15 mouse cellular contexts compared by ENCODE assay signal in genomic region chr3:84253655-84254519, GRCm38 (mm10). TPM values are rescaled to one million over a fixed set of nuclear protein-coding genes. Genes with fewer than 3 reads are reported as not detected.
A peak's percentile ranks its signal among the peaks of the same experiment; 100 is the strongest.
DNase-seq lines count a peak whose midpoint lies in the region; ATAC-seq and TF ChIP-seq lines count a peak whose summit lies in the region.
"Had no signal": no experiment of that assay in that cellular context is flagged by ENCODE, and none has a peak within 500 bp of the region (broad histone marks: within the 10 kb centered on the region; RNA-seq: fewer than 3 reads in every experiment).

No protein-coding gene starts in this region.

- no peak for TF ChIP-seq CTCF in brain, embryonic 14.5 days (IDR thresholded peaks at IDR 0.05; ENCODE audit: borderline replicate concordance, extremely low read depth, insufficient read depth, insufficient read length)
- no peak for TF ChIP-seq CTCF in midbrain, postnatal 0 days (IDR thresholded peaks at IDR 0.05)

- peaks cover 4% of the 10 kb centered on the region; the same call in 1 of the 2 replicates for H3K27me3 ChIP-seq in forebrain, embryonic 11.5 days (ENCODE audit: control insufficient read depth, insufficient read depth, low read length)
- H3K27me3 ChIP-seq in hindbrain, embryonic 14.5 days (ENCODE audit: control insufficient read depth, insufficient read depth, low read length): no peaks in the 10 kb centered on the region
- no peaks in the 10 kb centered on the region for H3K27me3 ChIP-seq in midbrain, postnatal 0 days (ENCODE audit: insufficient read depth, low read length)
- peaks cover 15% of the 10 kb centered on the region for H3K27me3 ChIP-seq in liver, embryonic 11.5 days (replicated peaks; ENCODE audit: control insufficient read depth, insufficient read depth, low read length)

- H3K4me1 ChIP-seq in forebrain, embryonic 11.5 days (replicated peaks; ENCODE audit: control insufficient read depth, insufficient read depth, low read length): peaks cover 27% of the 10 kb centered on the region
- peaks cover 35% of the 10 kb centered on the region for H3K4me1 ChIP-seq in hindbrain, embryonic 14.5 days (replicated peaks; ENCODE audit: control insufficient read depth, insufficient read depth, low read length)
- peaks cover 6% of the 10 kb centered on the region; the same call in 1 of the 2 replicates for H3K4me1 ChIP-seq in midbrain, postnatal 0 days (ENCODE audit: insufficient read depth, low read length)
- H3K4me1 ChIP-seq in liver, embryonic 11.5 days (replicated peaks; ENCODE audit: control insufficient read depth, insufficient read depth, low read length): peaks cover 12% of the 10 kb centered on the region; the same call in 1 of the 2 replicates

- WGBS in forebrain, embryonic 11.5 days: 21% methylated on average over 9 of the region's 9 CpGs
- WGBS in hindbrain, embryonic 14.5 days: 28% methylated on average over 9 of the region's 9 CpGs
- WGBS in midbrain, postnatal 0 days: 26% methylated on average over 9 of the region's 9 CpGs
- WGBS in liver, embryonic 11.5 days: 68% methylated on average over 9 of the region's 9 CpGs

- DNase-seq in brain, embryonic 14.5 days (ENCODE audit: low read depth): peak; percentile 89
- no peak for DNase-seq in forebrain, embryonic 11.5 days (ENCODE audit: low spot score)
- DNase-seq in hindbrain, embryonic 14.5 days (ENCODE audit: low spot score): no peak
- DNase-seq in midbrain, postnatal 0 days (ENCODE audit: low spot score): no peak
- no peak for DNase-seq in c-Kit-positive CD71-positive TER-119-positive erythroid progenitor cells, embryonic 14.5 days (ENCODE audit: low spot score)
- DNase-seq in lung, postnatal 4 days: no peak
- DNase-seq in right cerebral cortex, adult 2 months (ENCODE audit: low spot score in 2 of 2): no peak
- no peak for DNase-seq in liver, embryonic 11.5 days (ENCODE audit: low spot score)
- DNase-seq: cerebellum, adult 9-10 months; gastrocnemius, postnatal 14 days; liver, embryonic 13.5 days; lung, postnatal 14 days had no signal

- no peaks in the 10 kb centered on the region for H3K9me3 ChIP-seq in forebrain, embryonic 11.5 days (ENCODE audit: control insufficient read depth, low read length)
- no peaks in the 10 kb centered on the region for H3K9me3 ChIP-seq in hindbrain, embryonic 14.5 days (ENCODE audit: control insufficient read depth, low read length)
- H3K9me3 ChIP-seq in midbrain, postnatal 0 days (ENCODE audit: low read length): no peaks in the 10 kb centered on the region
- no peaks in the 10 kb centered on the region for H3K9me3 ChIP-seq in liver, embryonic 11.5 days (ENCODE audit: control insufficient read depth, low read length)
- H3K9me3 ChIP-seq: heart, embryonic 10.5 days; liver, embryonic 13.5 days had no signal

- H3K27ac ChIP-seq in forebrain, embryonic 11.5 days (ENCODE audit: low read depth, low read length): 0 out of 2 replicates have a peak overlapping the region, but pooled peaks have one; percentile 46
- H3K27ac ChIP-seq in hindbrain, embryonic 14.5 days: peak overlapping the region; percentile 67
- peak overlapping the region; percentile 12; the same call in 1 of the 2 replicates for H3K27ac ChIP-seq in midbrain, postnatal 0 days (ENCODE audit: low read depth, low read length)
- H3K27ac ChIP-seq in liver, embryonic 11.5 days (ENCODE audit: low read depth, low read length): no peak overlapping the region
- H3K27ac ChIP-seq: heart, embryonic 10.5 days; kidney, postnatal 0 days; liver, embryonic 13.5 days had no signal

- no peak for TF ChIP-seq POLR2A in brain, embryonic 14.5 days (IDR thresholded peaks at IDR 0.05; ENCODE audit: borderline replicate concordance, extremely low read depth, insufficient read depth, insufficient read length, poor library complexity, severe bottlenecking)

- ATAC-seq in forebrain, embryonic 11.5 days (replicated peaks; ENCODE audit: low FRiP score): peak; percentile 48; the same call in 1 of the 2 replicates
- ATAC-seq in hindbrain, embryonic 14.5 days (ENCODE audit: low FRiP score): no peak
- ATAC-seq in midbrain, postnatal 0 days (ENCODE audit: low FRiP score): no peak
- ATAC-seq in liver, embryonic 11.5 days (replicated peaks; ENCODE audit: low FRiP score): no peak

- H3K36me3 ChIP-seq in forebrain, embryonic 11.5 days (ENCODE audit: control insufficient read depth, insufficient read depth, low read length): no peaks in the 10 kb centered on the region
- no peaks in the 10 kb centered on the region for H3K36me3 ChIP-seq in hindbrain, embryonic 14.5 days (replicated peaks; ENCODE audit: control insufficient read depth, insufficient read depth)
- no peaks in the 10 kb centered on the region for H3K36me3 ChIP-seq in midbrain, postnatal 0 days (ENCODE audit: insufficient read depth, low read length)
- H3K36me3 ChIP-seq in liver, embryonic 11.5 days (ENCODE audit: control insufficient read depth, insufficient read depth, low read length): no peaks in the 10 kb centered on the region
- H3K36me3 ChIP-seq: heart, embryonic 10.5 days; liver, embryonic 13.5 days had no signal

- peak overlapping the region; percentile 20; the same call in 1 of the 2 replicates for H3K9ac ChIP-seq in forebrain, embryonic 11.5 days (ENCODE audit: low read length)
- peak overlapping the region; percentile 32 for H3K9ac ChIP-seq in hindbrain, embryonic 14.5 days
- H3K9ac ChIP-seq in midbrain, postnatal 0 days (replicated peaks; ENCODE audit: low read length, poor library complexity, severe bottlenecking): no peak overlapping the region
- H3K9ac ChIP-seq in liver, embryonic 11.5 days (ENCODE audit: low read depth, low read length): no peak overlapping the region
- H3K9ac ChIP-seq: liver, embryonic 13.5 days had no signal

- H3K4me3 ChIP-seq in forebrain, embryonic 11.5 days (ENCODE audit: low read depth, low read length): no peak overlapping the region
- no peak overlapping the region for H3K4me3 ChIP-seq in hindbrain, embryonic 14.5 days (replicated peaks; ENCODE audit: low read length)
- no peak overlapping the region for H3K4me3 ChIP-seq in midbrain, postnatal 0 days (ENCODE audit: low read depth, low read length)
- no peak overlapping the region for H3K4me3 ChIP-seq in liver, embryonic 11.5 days (ENCODE audit: low read depth, low read length)
- H3K4me3 ChIP-seq: erythroblast, embryonic 14.5 days; heart, embryonic 10.5 days; liver, embryonic 13.5 days had no signal

- H3K4me2 ChIP-seq in forebrain, embryonic 11.5 days (ENCODE audit: low read depth, low read length, severe bottlenecking): 0 out of 2 replicates have a peak overlapping the region, but pooled peaks have one; percentile 8
- peak overlapping the region; percentile 13; the same call in 1 of the 2 replicates for H3K4me2 ChIP-seq in hindbrain, embryonic 14.5 days (replicated peaks)
- H3K4me2 ChIP-seq in midbrain, postnatal 0 days (ENCODE audit: low read depth, low read length, poor library complexity, severe bottlenecking): 0 out of 2 replicates have a peak overlapping the region, but pooled peaks have one; percentile 4
- no peak overlapping the region for H3K4me2 ChIP-seq in liver, embryonic 11.5 days
- H3K4me2 ChIP-seq: liver, embryonic 13.5 days had no signal

RNA-seq across cellular contexts. Expression of gene Trim2, which starts 52.8 kb away (rescaled TPM):
- 102 and 118 TPM in 2 replicates for polyA plus RNA-seq in brain, embryonic 14.5 days (2012; rRNA removed)
- polyA plus RNA-seq in forebrain, embryonic 11.5 days (2014; fragmentation: Nextera tagmentation; extraction: Ambion mirVana): 63.0 and 70.3 TPM in 2 replicates
- polyA plus RNA-seq in hindbrain, embryonic 14.5 days (2014; fragmentation: Nextera tagmentation; extraction: Ambion mirVana): 136 and 151 TPM in 2 replicates
- 269 and 291 TPM in 2 replicates for total RNA-seq in midbrain, postnatal 0 days (2014; rRNA removed)
- polyA plus RNA-seq in midbrain, postnatal 0 days (2015; fragmentation: Nextera tagmentation; extraction: Ambion mirVana): 132 and 149 TPM in 2 replicates
- 7.7 and 8.2 TPM in 2 replicates for polyA plus RNA-seq in liver, embryonic 11.5 days (2014; fragmentation: Nextera tagmentation; extraction: Ambion mirVana)

Comparison
In these comparisons a context has a peak if more than half of its experiments do, and no peak if none do; other contexts are left out.
1. H3K9ac ChIP-seq: peak in forebrain, embryonic 11.5 days (single experiment) and hindbrain, embryonic 14.5 days (single experiment); none in midbrain, postnatal 0 days (single experiment) and liver, embryonic 11.5 days (single experiment).